Mouse (Mus musculus) cerebellum, adult 2 months (tissue): Measurements from ENCODE around the gene Zfp672. TPM values are rescaled to one million over a fixed set of nuclear protein-coding genes. Genes with fewer than 3 reads are reported as not detected.

Source experiments
- DNase-seq, 2 experiments: peaks; one replicate each; pipeline ENCODE4 v3.0.0; 2021
- H3K27ac ChIP-seq: fragments of 200-500 bp; 2 replicates; pipeline ENCODE4 v1.5.1; 2012; ENCODE audit warnings: low read length, control low read depth, inconsistent platforms; ENCODE audit not compliant: insufficient read depth
- H3K27me3 ChIP-seq: fragments of 200-500 bp; 2 replicates; pipeline ENCODE4 v1.6.1; 2012; ENCODE audit warnings: inconsistent platforms, mild to moderate bottlenecking, low read length, moderate library complexity; ENCODE audit not compliant: control insufficient read depth, insufficient read depth
- H3K4me1 ChIP-seq: fragments of 200-500 bp; 2 replicates; pipeline ENCODE4 v1.6.1; 2011; ENCODE audit warnings: low read length; ENCODE audit not compliant: control insufficient read depth, insufficient read depth
- H3K4me3 ChIP-seq: fragments of 200-500 bp; replicated peaks from 2 replicates; pipeline ENCODE3; 2011; ENCODE audit warnings: mild to moderate bottlenecking, low read depth, low read length, control low read depth; ENCODE audit not compliant: insufficient read depth
- CTCF ChIP-seq: fragments of 200-500 bp; IDR thresholded peaks from 2 replicates; pipeline ENCODE4 v1.5.1; 2011; ENCODE audit warnings: low read depth, mild to moderate bottlenecking, control low read depth, low read length, moderate library complexity, borderline replicate concordance; ENCODE audit not compliant: insufficient read depth
- POLR2A ChIP-seq: fragments of 200-500 bp; IDR thresholded peaks from 2 replicates; pipeline ENCODE4 v1.6.1; 2011; ENCODE audit warnings: low read length, control low read depth, borderline replicate concordance; ENCODE audit not compliant: insufficient read depth
- WGBS: fragments of 180-500 bp; shearing (Covaris S2); methylation state at CpG from one replicate; pipeline ENCODE4 v1.1.7; 2018; 5-methylcytosine and 5-hydroxymethylcytosine counted together
- polyA plus RNA-seq: library from polyadenylated mRNA; depleted of rRNA; stranded (reverse); fragments of >200 nt; gene quantifications from 2 replicates; pipeline ENCODE4 v1.2.3, GENCODE M21; 2012

Zfp672 gene
- polyA plus RNA-seq, 1 experiment, result 45.9 TPM

- H3K27me3 ChIP-seq, result no peaks in the 10 kb centered on the region
- no peak for DNase-seq
- peak overlapping the region; percentile 83 for H3K27ac ChIP-seq
- H3K4me1 ChIP-seq, result peaks cover 3% of the 10 kb centered on the region; the same call in 1 of the 2 replicates
- TF ChIP-seq CTCF, result no peak
- TF ChIP-seq POLR2A, result no peak
- peak overlapping the region; percentile 65 for H3K4me3 ChIP-seq
- WGBS, result 6% methylated on average over 24 of the region's 24 CpGs
These were observed 6.4 kb downstream of the Zfp672 start for GRCm38 (mm10) chr11:58323570-58324340.

DNA sequence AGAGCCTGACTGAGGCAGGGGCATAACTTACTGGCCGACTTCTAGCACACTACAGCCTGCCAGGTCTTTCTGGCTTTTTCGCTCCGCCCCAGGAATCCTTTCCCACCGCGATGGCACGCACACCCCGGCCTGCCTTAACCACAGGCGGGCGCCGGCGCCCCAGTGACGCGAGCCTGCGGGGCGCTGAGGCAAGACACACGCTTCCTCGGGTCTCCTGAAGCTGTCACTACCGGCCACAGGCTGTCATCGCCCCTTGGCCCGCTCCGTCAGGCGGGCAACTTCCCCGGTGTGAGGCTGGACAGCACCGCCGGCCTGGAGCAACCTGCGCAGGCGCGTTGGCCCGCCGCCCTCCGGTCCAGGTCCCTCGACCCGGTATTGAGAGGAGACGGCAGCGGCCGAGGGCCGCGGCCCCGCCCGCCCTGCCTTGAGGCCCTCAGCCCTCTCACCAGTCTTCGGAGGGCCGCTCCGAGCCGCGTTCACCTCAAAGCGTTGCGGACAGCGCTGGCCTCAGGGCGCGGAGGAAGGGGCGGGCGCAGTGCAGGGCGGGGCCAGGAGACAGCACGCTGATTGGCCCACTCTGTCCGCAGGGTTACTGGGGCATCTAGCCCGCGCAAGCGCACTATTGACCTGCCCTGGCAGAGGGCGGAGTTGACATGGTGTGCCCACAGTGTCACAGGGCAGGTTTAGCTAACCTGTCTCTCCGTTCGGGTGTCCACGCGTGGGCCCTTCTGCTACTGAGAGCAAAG, 7.1 kb downstream of the Zfp672 start:
- H3K27ac ChIP-seq, result peak overlapping the region; percentile 83
- WGBS, result under 1% methylated on average over 63 of the region's 63 CpGs
- TF ChIP-seq CTCF, result no peak
- peak; percentile 97 for TF ChIP-seq POLR2A
- DNase-seq, result peak; percentile 98 to 99
- peak overlapping the region; percentile 65 for H3K4me3 ChIP-seq
- H3K27me3 ChIP-seq, result no peaks in the 10 kb centered on the region
- peaks cover 3% of the 10 kb centered on the region; the same call in 1 of the 2 replicates for H3K4me1 ChIP-seq

GRCm38 (mm10) chr11:58316768-58317390, 13.3 kb downstream of the Zfp672 start:
- Histone ChIP-seq H3K4me3 (no peak overlapping the region), H3K4me1 (peaks cover 3% of the 10 kb centered on the region; the same call in 1 of the 2 replicates), H3K27ac (no peak overlapping the region), H3K27me3 (no peaks in the 10 kb centered on the region)
- TF ChIP-seq POLR2A, result no peak
- no peak for TF ChIP-seq CTCF
- WGBS, result 66% methylated on average over 28 of the region's 28 CpGs
- DNase-seq, result no peak

DNA sequence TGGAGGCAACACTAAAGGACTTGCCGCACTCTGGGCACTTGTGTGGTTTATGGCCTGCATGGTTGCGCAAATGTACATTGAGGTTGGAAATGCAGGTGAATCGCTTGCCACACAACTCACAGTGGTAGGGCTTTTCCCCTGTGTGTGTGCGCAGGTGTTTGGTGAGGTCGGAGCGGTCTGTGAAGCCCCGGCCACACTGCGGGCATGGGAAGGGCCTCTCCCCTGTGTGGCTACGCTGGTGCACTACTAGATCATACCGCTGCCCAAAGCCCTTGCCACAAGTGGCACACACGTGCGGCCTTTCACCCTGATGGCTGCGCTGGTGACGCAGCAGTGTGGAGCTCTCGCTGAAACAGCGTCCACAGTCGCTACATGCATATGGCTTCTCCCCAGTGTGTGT, 13.8 kb downstream of the Zfp672 start:
- no peak overlapping the region for H3K4me3 ChIP-seq
- H3K4me1 ChIP-seq, result peaks cover 3% of the 10 kb centered on the region; the same call in 1 of the 2 replicates
- 90% methylated on average over 17 of the region's 17 CpGs for WGBS
- H3K27me3 ChIP-seq, result no peaks in the 10 kb centered on the region
- no peak for DNase-seq
- H3K27ac ChIP-seq, result no peak overlapping the region
- TF ChIP-seq POLR2A (0 out of 2 replicates have a peak, but pooled peaks have one; percentile 23), CTCF (no peak)

GRCm38 (mm10) chr11:58315536-58316168, 14.5 kb downstream of the Zfp672 start:
- H3K27me3 ChIP-seq, result no peaks in the 10 kb centered on the region
- no peak overlapping the region for H3K4me3 ChIP-seq
- 95% methylated on average over 5 of the region's 5 CpGs for WGBS
- no peak overlapping the region for H3K27ac ChIP-seq
- peaks cover 3% of the 10 kb centered on the region; the same call in 1 of the 2 replicates for H3K4me1 ChIP-seq
- DNase-seq, result no peak
- TF ChIP-seq POLR2A, result no peak
- TF ChIP-seq CTCF, result no peak

DNA sequence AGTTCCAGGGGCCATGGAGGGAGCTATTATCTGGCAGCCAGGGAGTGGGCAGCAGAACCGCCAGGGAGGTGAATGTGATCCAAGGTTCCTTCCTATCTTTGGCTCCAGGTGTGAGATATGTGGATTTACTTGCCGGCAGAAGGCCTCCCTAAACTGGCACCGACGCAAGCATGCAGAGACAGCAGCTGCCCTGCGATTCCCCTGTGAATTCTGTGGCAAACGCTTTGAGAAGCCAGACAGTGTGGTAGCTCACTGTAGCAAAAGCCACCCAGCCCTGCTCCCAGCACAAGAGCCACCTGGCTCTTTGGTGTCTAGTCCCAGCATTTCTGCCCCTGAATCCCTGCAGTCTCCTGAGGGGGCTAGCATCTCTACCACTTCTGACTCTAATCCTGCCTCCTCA, 16.1 kb downstream of the Zfp672 start:
- 0 out of 2 replicates have a peak overlapping the region, but pooled peaks have one; percentile 13 for H3K27ac ChIP-seq
- no peaks in the 10 kb centered on the region for H3K4me1 ChIP-seq
- H3K27me3 ChIP-seq, result no peaks in the 10 kb centered on the region
- H3K4me3 ChIP-seq, result no peak overlapping the region
- TF ChIP-seq POLR2A (no peak), CTCF (no peak)
- peak in 1 of 2 experiments; percentile 37 for DNase-seq
- WGBS, result 11% methylated on average over 6 of the region's 6 CpGs

DNA sequence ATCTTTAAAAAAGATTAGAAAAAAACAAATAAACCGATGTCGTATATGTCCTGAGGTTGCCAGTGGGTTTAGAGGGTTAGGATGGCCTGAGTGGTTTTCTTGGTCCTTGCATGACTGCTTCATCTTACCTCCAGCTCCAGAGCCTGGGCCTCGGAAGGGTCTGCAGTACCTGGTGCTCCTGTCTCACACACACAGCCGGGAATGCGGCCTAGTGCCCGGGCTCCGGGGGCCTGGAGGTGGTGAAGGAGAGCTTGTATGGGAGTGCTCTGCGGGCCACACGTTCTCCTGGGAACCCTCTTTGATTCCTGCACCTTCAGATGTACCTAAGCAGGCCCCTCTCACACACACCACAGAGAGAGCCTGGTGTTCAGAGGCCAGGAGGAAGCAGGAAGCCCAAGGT, 21.5 kb downstream of the Zfp672 start:
- TF ChIP-seq CTCF, result no peak
- no peaks in the 10 kb centered on the region for H3K27me3 ChIP-seq
- whole genome bisulfite sequencing, result 96% methylated on average over 9 of the region's 9 CpGs
- H3K4me3 ChIP-seq, result no peak overlapping the region
- no peak overlapping the region for H3K27ac ChIP-seq
- H3K4me1 ChIP-seq, result no peaks in the 10 kb centered on the region
- DNase-seq, result no peak
